11 mouse cellular contexts compared by ENCODE assay signal in genomic region chr2:45054070-45055025, GRCm38 (mm10).
DNase-seq lines count a peak whose midpoint lies in the region; ATAC-seq and TF ChIP-seq lines count a peak whose summit lies in the region.
"Had no signal": no experiment of that assay in that cellular context is flagged by ENCODE, and none has a peak within 500 bp of the region (broad histone marks: within the 10 kb centered on the region; RNA-seq: fewer than 3 reads in every experiment).

No protein-coding gene starts in this region.

- no peak for ATAC-seq in kidney, postnatal 0 days (replicated peaks; ENCODE audit: low FRiP score, low read depth)
- no peak for ATAC-seq in granulocyte monocyte progenitor cell, adult 5-6 weeks (replicated peaks; ENCODE audit: poor library complexity, severe bottlenecking)
- ATAC-seq: intestine, postnatal 0 days had no signal

- H3K9me3 ChIP-seq in kidney, postnatal 0 days (replicated peaks; ENCODE audit: low read length): no peaks in the 10 kb centered on the region

- no peaks in the 10 kb centered on the region for H3K27me3 ChIP-seq in kidney, postnatal 0 days (ENCODE audit: insufficient read depth, low read length)
- no peaks in the 10 kb centered on the region for H3K27me3 ChIP-seq in liver, adult 2 months (ENCODE audit: control insufficient read depth, insufficient read depth, low read length)

- no peak for TF ChIP-seq POLR2A in liver, adult 2 months (IDR thresholded peaks at IDR 0.05; ENCODE audit: extremely low read depth, insufficient read depth, low read length)

- no peaks in the 10 kb centered on the region; the same call in 1 of the 2 replicates for H3K79me2 ChIP-seq in liver, adult 2 months (ENCODE audit: control insufficient read depth, insufficient read depth, low read length)

- DNase-seq in gastrocnemius, adult 2 months: no peak
- no peak for DNase-seq in gastrocnemius, postnatal 10 days
- DNase-seq in kidney, postnatal 0 days (ENCODE audit: low spot score): no peak
- DNase-seq in kidney, postnatal 36 days: no peak
- DNase-seq in brain, adult 2 months (ENCODE audit: low read depth, low spot score): peak; percentile 62
- no peak for DNase-seq in liver, adult 2 months (ENCODE audit: extremely low read depth, low read depth, low spot score)
- no peak for DNase-seq in urinary bladder, postnatal 14 days (ENCODE audit: low spot score)
- DNase-seq: adrenal gland, adult 8-10 months; lung, adult 18-20 months had no signal

- WGBS in kidney, postnatal 0 days: 50% methylated on average over 11 of the region's 11 CpGs
- whole genome bisulfite sequencing in liver, adult 2 months: 80% methylated on average over 11 of the region's 11 CpGs

- H3K4me2 ChIP-seq in kidney, postnatal 0 days (ENCODE audit: low read length): no peak overlapping the region

- H3K27ac ChIP-seq in gastrocnemius, adult 2 months: peak overlapping the region; percentile 29
- peak overlapping the region; percentile 32; the same call in 1 of the 2 replicates for H3K27ac ChIP-seq in kidney, postnatal 0 days
- H3K27ac ChIP-seq in liver, adult 2 months (replicated peaks; ENCODE audit: insufficient read depth, low read depth, low read length): peak overlapping the region; percentile 67

- no peak overlapping the region for H3K4me3 ChIP-seq in gastrocnemius, adult 2 months
- H3K4me3 ChIP-seq in kidney, postnatal 0 days (replicated peaks; ENCODE audit: low read depth, low read length): no peak overlapping the region
- H3K4me3 ChIP-seq in liver, adult 2 months (ENCODE audit: insufficient read depth, low read depth, low read length): no peak overlapping the region

- no peak for TF ChIP-seq CTCF in gastrocnemius, adult 2 months (IDR thresholded peaks at IDR 0.05)
- TF ChIP-seq CTCF in kidney, postnatal 0 days (IDR thresholded peaks at IDR 0.05; ENCODE audit: low read depth): no peak
- no peak for TF ChIP-seq CTCF in liver, adult 2 months (IDR thresholded peaks at IDR 0.05; ENCODE audit: low read depth, low read length)

- no peaks in the 10 kb centered on the region for H3K36me3 ChIP-seq in kidney, postnatal 0 days (ENCODE audit: insufficient read depth, low read length)
- H3K36me3 ChIP-seq in liver, adult 2 months (ENCODE audit: control insufficient read depth, insufficient read depth, low read length): no peaks in the 10 kb centered on the region

- H3K4me1 ChIP-seq in kidney, postnatal 0 days (replicated peaks; ENCODE audit: insufficient read depth, low read length): peaks cover 16% of the 10 kb centered on the region; the same call in 1 of the 2 replicates
- H3K4me1 ChIP-seq in liver, adult 2 months (ENCODE audit: control insufficient read depth, insufficient read depth, low read length): peaks cover 16% of the 10 kb centered on the region; the same call in 1 of the 2 replicates

- H3K9ac ChIP-seq in kidney, postnatal 0 days (ENCODE audit: low read depth, low read length): no peak overlapping the region
- H3K9ac ChIP-seq in liver, adult 2 months (ENCODE audit: low read depth, low read length): no peak overlapping the region

- intact Hi-C loops in gastrocnemius, adult 2 months (cut with DNase I): no loop called here
